Mouse (Mus musculus): ENCODE results near the gene Gata1.
"Not testable (repeated sequence)": the region's sequence is repeated elsewhere in the genome, so short reads cannot be mapped to it uniquely, and the experiment has no call there.

Gata1 gene

DNA sequence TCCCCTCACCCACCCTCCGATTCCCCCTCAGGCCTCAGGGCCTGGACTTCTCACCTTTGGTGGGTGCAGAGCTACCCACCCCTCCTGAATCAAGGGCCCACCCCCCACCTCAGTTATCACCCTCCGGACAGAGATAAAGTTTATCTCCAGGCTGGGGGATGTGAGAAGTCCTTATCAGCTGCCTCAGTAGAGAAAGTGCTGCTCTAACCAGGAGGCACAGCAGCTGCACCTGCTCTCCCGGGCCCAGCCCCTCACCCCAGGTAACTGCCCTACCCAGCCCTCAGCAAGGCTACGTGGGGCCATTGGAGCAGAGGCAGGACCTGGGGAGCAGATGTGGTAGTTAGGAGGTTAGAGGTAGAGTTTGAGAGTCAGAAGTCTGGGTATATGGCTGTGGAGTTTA, 11.7 kb downstream of the Gata1 start:
- DNase-seq (ENCODE audit: inconsistent age in 2 of 2, low spot score in 1 of 2), result no peak

DNA sequence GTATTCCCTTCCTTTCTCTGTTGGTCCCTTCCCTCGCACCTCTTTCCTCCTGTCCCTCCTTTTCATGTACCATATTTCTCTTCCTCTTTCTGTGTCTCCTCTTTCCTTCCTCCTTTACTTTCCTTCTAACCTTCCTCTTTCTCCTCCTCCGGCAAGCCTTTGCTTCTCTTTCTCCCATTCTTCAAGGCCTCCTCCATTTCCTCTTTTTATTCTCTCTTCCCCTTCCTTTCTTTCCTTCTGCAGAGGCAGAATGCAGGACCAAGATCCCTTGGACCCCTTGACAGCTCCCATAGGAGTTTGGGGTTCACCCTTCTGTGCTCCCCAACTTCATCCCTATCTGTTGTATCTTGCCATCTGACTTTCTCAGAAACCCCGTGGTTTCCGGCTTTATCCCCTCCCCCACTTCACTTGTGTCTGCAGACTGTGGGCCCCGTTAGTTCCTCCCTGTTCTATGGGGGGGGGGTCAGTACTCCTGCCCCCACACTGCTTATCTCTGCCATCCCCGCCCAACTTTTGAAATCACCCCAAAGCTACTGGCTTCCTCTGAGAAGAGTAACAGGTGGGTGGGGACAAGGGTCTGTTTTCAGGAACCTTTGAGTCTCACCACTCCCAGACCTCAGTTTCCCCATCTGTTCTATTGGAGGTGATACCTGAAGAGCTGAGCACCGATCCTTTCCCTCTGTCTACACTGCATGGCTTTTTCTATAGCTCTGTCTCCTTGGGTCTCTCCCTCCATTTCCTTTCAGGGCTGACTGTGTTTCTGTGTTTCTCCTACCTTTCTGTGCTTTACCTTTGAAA, 13.8 kb downstream of the Gata1 start:
- DNase-seq (ENCODE audit: inconsistent age in 2 of 2, low spot score in 1 of 2), result no peak

GRCm38 (mm10) chrX:7958868-7959267, 19.0 kb downstream of the Gata1 start:
- no peak for DNase-seq (ENCODE audit: inconsistent age in 2 of 2, low spot score in 1 of 2)

DNA sequence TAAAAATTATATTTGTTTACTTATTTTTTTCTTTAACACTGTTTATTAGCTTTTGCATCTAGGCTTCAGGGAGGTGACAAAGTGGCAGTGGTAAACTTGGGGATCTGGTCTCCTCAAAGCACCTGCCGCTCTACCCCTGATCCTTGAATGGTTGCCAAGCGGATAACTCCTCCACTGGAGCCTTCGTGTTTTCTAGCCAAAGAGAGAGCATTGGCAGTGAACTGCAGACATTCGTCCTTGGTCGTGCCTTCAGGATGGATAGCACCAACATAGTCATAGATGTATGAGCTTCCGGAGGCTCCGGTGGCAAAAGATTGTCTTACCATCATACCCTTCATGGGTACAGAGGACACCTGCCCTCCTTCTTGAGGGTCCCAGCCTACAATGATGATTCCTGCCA, 27.8 kb downstream of the Gata1 start:
- DNase-seq (ENCODE audit: inconsistent age in 2 of 2, low spot score in 1 of 2), result peak; percentile 40 to 70

DNA sequence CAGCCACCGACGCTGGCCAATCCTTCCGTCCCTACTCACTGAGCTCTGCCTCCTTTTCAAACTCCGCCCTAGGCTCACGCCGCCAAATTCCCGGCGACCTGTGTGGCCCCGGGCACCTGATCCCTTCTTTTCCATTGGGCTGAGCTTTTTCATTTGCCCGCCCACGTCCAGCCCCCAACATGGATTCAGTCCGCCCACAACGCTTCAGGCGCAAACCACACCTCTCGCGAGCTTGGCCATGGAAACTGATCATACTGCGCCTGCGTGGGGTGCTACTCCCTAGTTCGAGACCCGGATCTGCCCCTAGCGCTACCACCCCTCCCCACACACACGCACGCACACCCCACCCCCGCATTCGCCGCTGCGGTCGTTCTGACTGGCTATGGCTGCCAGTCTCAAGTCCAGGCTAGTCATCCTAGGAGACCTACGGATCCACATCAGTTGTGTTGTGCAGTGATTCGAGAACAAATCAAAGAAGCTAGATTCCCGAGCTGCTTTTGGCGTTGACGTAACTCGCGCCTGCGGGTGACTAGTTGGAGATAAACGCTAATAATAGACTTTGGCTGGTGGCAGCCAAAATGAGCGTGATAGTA, 29.9 kb downstream of the Gata1 start:
- peak; percentile 95 to 97 for DNase-seq (ENCODE audit: inconsistent age in 2 of 2, low spot score in 1 of 2)

GRCm38 (mm10) chrX:7947108-7947899, 30.6 kb downstream of the Gata1 start, which contains the start of gene Hdac6:
Hdac6 (minus strand) TSS chrX:7947889.
- peak; percentile 29 to 43 for DNase-seq (ENCODE audit: inconsistent age in 2 of 2, low spot score in 1 of 2)

DNA sequence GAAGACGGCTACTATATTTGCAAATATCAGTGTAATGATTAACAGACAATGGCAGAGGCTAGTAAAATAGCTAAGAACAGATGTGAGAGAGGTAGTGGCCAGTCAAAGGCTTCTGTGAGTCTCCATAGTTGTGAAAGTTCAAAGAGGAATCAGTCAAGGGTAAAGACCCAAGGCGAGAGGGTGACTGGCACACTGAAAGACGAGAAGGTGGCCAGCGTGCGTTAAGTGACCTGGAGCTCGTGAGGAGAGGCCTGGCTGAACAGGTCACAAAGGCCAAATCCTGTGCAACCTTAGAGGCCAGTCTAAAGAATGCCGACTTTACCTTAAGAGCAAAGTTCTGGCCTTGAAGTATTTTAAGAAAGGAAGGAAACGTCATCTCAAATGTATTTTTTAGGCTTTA, 32.3 kb downstream of the Gata1 start:
- no peak for DNase-seq (ENCODE audit: inconsistent age in 2 of 2, low spot score in 1 of 2)

DNA sequence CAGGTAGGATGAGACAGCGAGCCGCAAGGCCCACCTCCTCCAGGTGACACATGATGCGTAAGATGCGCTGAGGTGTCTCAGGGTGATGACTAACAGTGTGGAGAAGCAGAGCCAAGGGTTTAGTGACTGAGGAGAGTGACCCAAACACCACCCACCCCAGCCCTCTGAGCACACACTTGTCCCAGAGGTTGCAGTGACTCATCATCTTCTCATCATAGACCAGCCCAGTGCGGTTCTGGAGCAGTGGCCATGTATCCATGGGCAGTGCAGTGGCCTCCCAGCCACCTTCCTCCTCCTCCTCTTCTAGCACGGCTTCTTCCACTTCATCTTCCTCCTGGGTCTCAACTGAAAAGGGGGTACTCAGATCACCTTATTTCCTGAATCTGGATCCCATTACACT, 40.2 kb downstream of the Gata1 start:
- DNase-seq (ENCODE audit: inconsistent age in 2 of 2, low spot score in 1 of 2), result no peak

- no peak for DNase-seq (ENCODE audit: inconsistent age in 2 of 2, low spot score in 1 of 2)
Observed at GRCm38 (mm10) chrX:7936874-7937273, 41.0 kb downstream of the Gata1 start.

- no peak for DNase-seq (ENCODE audit: inconsistent age in 2 of 2, low spot score in 1 of 2)
Observed at GRCm38 (mm10) chrX:7928270-7928790, 49.5 kb downstream of the Gata1 start, which contains the start of gene Eras. Eras (minus strand) TSS chrX:7928607.

- DNase-seq (ENCODE audit: inconsistent age in 2 of 2, low spot score in 1 of 2), result no peak
Observed at GRCm38 (mm10) chrX:7927116-7927515, 50.8 kb downstream of the Gata1 start.

- no peak for DNase-seq (ENCODE audit: inconsistent age in 2 of 2, low spot score in 1 of 2)
Observed at GRCm38 (mm10) chrX:7926266-7926665, 51.6 kb downstream of the Gata1 start.

GRCm38 (mm10) chrX:7922032-7922431, 55.8 kb downstream of the Gata1 start:
- no peak for DNase-seq (ENCODE audit: inconsistent age in 2 of 2, low spot score in 1 of 2)

DNA sequence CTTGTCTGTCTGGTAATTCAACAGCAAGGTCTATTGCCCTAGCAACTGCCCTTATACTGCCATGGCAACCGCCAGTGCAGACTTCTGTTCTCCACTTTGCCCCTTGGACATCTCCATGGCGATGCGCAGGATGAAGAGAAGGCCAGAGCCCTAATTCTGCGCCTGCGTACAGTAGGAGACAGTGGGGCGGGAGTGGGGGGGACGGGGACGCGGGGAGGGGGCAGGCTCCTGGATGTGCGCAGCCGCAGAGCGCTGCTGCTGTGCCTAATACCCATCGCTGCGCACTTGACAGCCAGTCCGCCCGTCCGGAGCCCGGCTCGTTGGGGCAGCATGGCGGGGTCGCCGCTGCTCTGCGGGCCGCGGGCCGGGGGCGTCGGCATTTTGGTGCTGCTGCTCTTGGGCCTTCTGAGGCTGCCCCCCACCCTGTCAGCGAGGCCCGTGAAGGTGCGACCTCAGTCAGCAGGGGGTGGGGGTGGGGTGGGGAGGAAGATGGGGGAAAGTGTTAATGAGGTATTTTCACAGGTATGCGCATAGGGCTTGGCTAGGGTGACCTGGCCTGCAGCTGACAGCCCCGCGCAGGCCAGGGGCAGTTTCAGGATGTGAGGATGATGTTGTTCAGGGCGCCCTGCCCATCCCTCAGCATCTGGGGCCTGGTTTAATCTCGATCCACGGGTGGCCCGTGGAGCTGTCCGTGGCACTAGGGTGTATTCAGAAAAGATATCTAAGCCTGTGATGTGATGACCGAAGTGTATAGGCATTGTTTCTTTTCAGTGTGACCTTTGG, 58.1 kb downstream of the Gata1 start, which contains the start of gene Pcsk1n:
TSS of gene Pcsk1n (plus strand) at position 222 of the 783 bp plus-strand sequence.
- peak in 1 of 2 experiments; percentile 44 for DNase-seq (ENCODE audit: inconsistent age in 2 of 2, low spot score in 1 of 2)

- DNase-seq (ENCODE audit: inconsistent age in 2 of 2, low spot score in 1 of 2), result not testable (repeated sequence)
Observed at GRCm38 (mm10) chrX:7917960-7918359, 59.9 kb downstream of the Gata1 start.

- peak; percentile 31 to 81 for DNase-seq (ENCODE audit: inconsistent age in 2 of 2, low spot score in 1 of 2)
Observed at GRCm38 (mm10) chrX:7915669-7916068, 62.2 kb downstream of the Gata1 start.

GRCm38 (mm10) chrX:7910473-7910872, 67.4 kb downstream of the Gata1 start:
- DNase-seq (ENCODE audit: inconsistent age in 2 of 2, low spot score in 1 of 2), result no peak
